Mouse (Mus musculus): ENCODE data around the gene Clp1. TPM values are rescaled to one million over a fixed set of nuclear protein-coding genes. Genes with fewer than 3 reads are reported as not detected.
A peak's percentile ranks its signal among the peaks of the same experiment; 100 is the strongest.
"Not testable (repeated sequence)": the region's sequence is repeated elsewhere in the genome, so short reads cannot be mapped to it uniquely, and the experiment has no call there.

Clp1 gene
- polyA plus RNA-seq, 1 experiment from 2014 or later, result 24.5 TPM

GRCm38 (mm10) chr2:84735346-84735920, 8.3 kb upstream of the Clp1 start:
- Histone ChIP-seq H3K36me3 (ENCODE audit: insufficient read depth, low read length) (no peaks in the 10 kb centered on the region), H3K9ac (ENCODE audit: low read depth, low read length) (no peak overlapping the region), H3K27ac (no peak overlapping the region), H3K9me3 (replicated peaks; ENCODE audit: low read length) (no peaks in the 10 kb centered on the region), H3K4me3 (replicated peaks; ENCODE audit: low read depth, low read length) (no peak overlapping the region), H3K4me2 (ENCODE audit: low read length) (peak overlapping the region; percentile 58), H3K27me3 (ENCODE audit: insufficient read depth, low read length) (no peaks in the 10 kb centered on the region), H3K4me1 (replicated peaks; ENCODE audit: insufficient read depth, low read length) (peaks cover 41% of the 10 kb centered on the region)
- peak; percentile 15 for DNase-seq (ENCODE audit: low spot score)
- TF ChIP-seq CTCF (IDR thresholded peaks at IDR 0.05; ENCODE audit: low read depth), result no peak
- ATAC-seq (replicated peaks; ENCODE audit: low FRiP score, low read depth), result no peak
- 20% methylated on average over 7 of the region's 7 CpGs for WGBS

- Histone ChIP-seq H3K4me1 (replicated peaks; ENCODE audit: insufficient read depth, low read length) (peaks cover 41% of the 10 kb centered on the region), H3K36me3 (ENCODE audit: insufficient read depth, low read length) (no peaks in the 10 kb centered on the region), H3K9me3 (replicated peaks; ENCODE audit: low read length) (no peaks in the 10 kb centered on the region), H3K4me2 (ENCODE audit: low read length) (peak overlapping the region; percentile 58), H3K4me3 (replicated peaks; ENCODE audit: low read depth, low read length) (peak overlapping the region; percentile 38), H3K27me3 (ENCODE audit: insufficient read depth, low read length) (no peaks in the 10 kb centered on the region), H3K9ac (ENCODE audit: low read depth, low read length) (peak overlapping the region; percentile 51), H3K27ac (no peak overlapping the region)
- no peak for ATAC-seq (replicated peaks; ENCODE audit: low FRiP score, low read depth)
- no peak for TF ChIP-seq CTCF (IDR thresholded peaks at IDR 0.05; ENCODE audit: low read depth)
- peak; percentile 22 for DNase-seq (ENCODE audit: low spot score)
- WGBS, result 0% methylated on average over 2 of the region's 2 CpGs
These were observed 7.8 kb upstream of the Clp1 start for GRCm38 (mm10) chr2:84734919-84735318.

GRCm38 (mm10) chr2:84734351-84734864, 7.3 kb upstream of the Clp1 start:
- DNase-seq (ENCODE audit: low spot score) (peak; percentile 41), ATAC-seq (replicated peaks; ENCODE audit: low FRiP score, low read depth) (no peak)
- no peaks in the 10 kb centered on the region for H3K27me3 ChIP-seq (ENCODE audit: insufficient read depth, low read length)
- under 1% methylated on average over 11 of the region's 11 CpGs for WGBS
- peak overlapping the region; percentile 58 for H3K4me2 ChIP-seq (ENCODE audit: low read length)
- no peaks in the 10 kb centered on the region for H3K36me3 ChIP-seq (ENCODE audit: insufficient read depth, low read length)
- H3K4me3 ChIP-seq (replicated peaks; ENCODE audit: low read depth, low read length), result peak overlapping the region; percentile 38
- no peak for TF ChIP-seq CTCF (IDR thresholded peaks at IDR 0.05; ENCODE audit: low read depth)
- H3K27ac ChIP-seq, result no peak overlapping the region
- H3K9ac ChIP-seq (ENCODE audit: low read depth, low read length), result peak overlapping the region; percentile 51
- no peaks in the 10 kb centered on the region for H3K9me3 ChIP-seq (replicated peaks; ENCODE audit: low read length)
- H3K4me1 ChIP-seq (replicated peaks; ENCODE audit: insufficient read depth, low read length), result peaks cover 39% of the 10 kb centered on the region

- H3K4me1 ChIP-seq (replicated peaks; ENCODE audit: insufficient read depth, low read length), result peaks cover 34% of the 10 kb centered on the region
These were observed 6.6 kb upstream of the Clp1 start, which contains the start of gene Ypel4 for GRCm38 (mm10) chr2:84733579-84734300. TSS of gene Ypel4 (plus strand) at chr2:84734058.

GRCm38 (mm10) chr2:84732394-84732793, 5.2 kb upstream of the Clp1 start:
- ATAC-seq (replicated peaks; ENCODE audit: low FRiP score, low read depth), result no peak
- TF ChIP-seq CTCF (IDR thresholded peaks at IDR 0.05; ENCODE audit: low read depth), result no peak

More at GRCm38 (mm10) chr2:84733579-84734300, 6.6 kb upstream of the Clp1 start, which contains the start of gene Ypel4:
- H3K9ac ChIP-seq (ENCODE audit: low read depth, low read length), result peak within 1 kb of the TSS; percentile 51
- DNase-seq (ENCODE audit: low spot score) (peak; percentile 55), ATAC-seq (replicated peaks; ENCODE audit: low FRiP score, low read depth) (peak; percentile 37; the same call in 1 of the 2 replicates)
- peak within 1 kb of the TSS; percentile 58 for H3K4me2 ChIP-seq (ENCODE audit: low read length)
- H3K27me3 ChIP-seq (ENCODE audit: insufficient read depth, low read length), result no peaks in the 10 kb centered on the region
- no peak for TF ChIP-seq CTCF (IDR thresholded peaks at IDR 0.05; ENCODE audit: low read depth)
- H3K36me3 ChIP-seq (ENCODE audit: insufficient read depth, low read length), result no peaks in the 10 kb centered on the region
- H3K27ac ChIP-seq, result no peak within 1 kb of the TSS
- no peaks in the 10 kb centered on the region for H3K9me3 ChIP-seq (replicated peaks; ENCODE audit: low read length)
- WGBS, result 3% methylated on average over 8 of the region's 8 CpGs
- H3K4me3 ChIP-seq (replicated peaks; ENCODE audit: low read depth, low read length), result peak within 1 kb of the TSS; percentile 38

GRCm38 (mm10) chr2:84731206-84731605, 4.1 kb upstream of the Clp1 start:
- Histone ChIP-seq H3K36me3 (ENCODE audit: insufficient read depth, low read length) (no peaks in the 10 kb centered on the region), H3K4me2 (ENCODE audit: low read length) (no peak overlapping the region), H3K9me3 (replicated peaks; ENCODE audit: low read length) (no peaks in the 10 kb centered on the region), H3K27me3 (ENCODE audit: insufficient read depth, low read length) (no peaks in the 10 kb centered on the region), H3K9ac (ENCODE audit: low read depth, low read length) (no peak overlapping the region), H3K4me1 (replicated peaks; ENCODE audit: insufficient read depth, low read length) (peaks cover 19% of the 10 kb centered on the region), H3K4me3 (replicated peaks; ENCODE audit: low read depth, low read length) (no peak overlapping the region), H3K27ac (no peak overlapping the region)
- DNase-seq (ENCODE audit: low spot score) (no peak), ATAC-seq (replicated peaks; ENCODE audit: low FRiP score, low read depth) (no peak)
- no peak for TF ChIP-seq CTCF (IDR thresholded peaks at IDR 0.05; ENCODE audit: low read depth)
- 77% methylated on average over 3 of the region's 3 CpGs for WGBS

More at GRCm38 (mm10) chr2:84732394-84732793, 5.2 kb upstream of the Clp1 start:
- Histone ChIP-seq H3K36me3 (ENCODE audit: insufficient read depth, low read length) (no peaks in the 10 kb centered on the region), H3K4me3 (replicated peaks; ENCODE audit: low read depth, low read length) (no peak overlapping the region), H3K9ac (ENCODE audit: low read depth, low read length) (no peak overlapping the region), H3K27ac (no peak overlapping the region), H3K9me3 (replicated peaks; ENCODE audit: low read length) (no peaks in the 10 kb centered on the region), H3K4me2 (ENCODE audit: low read length) (no peak overlapping the region), H3K4me1 (replicated peaks; ENCODE audit: insufficient read depth, low read length) (peaks cover 26% of the 10 kb centered on the region), H3K27me3 (ENCODE audit: insufficient read depth, low read length) (no peaks in the 10 kb centered on the region)
- 71% methylated on average over 1 of the region's 1 CpGs for WGBS
- no peak for DNase-seq (ENCODE audit: low spot score)

GRCm38 (mm10) chr2:84728191-84728590, 1.0 kb upstream of the Clp1 start:
- H3K4me3 ChIP-seq (replicated peaks; ENCODE audit: low read depth, low read length); H3K9ac ChIP-seq (ENCODE audit: low read depth, low read length); H3K4me1 ChIP-seq (replicated peaks; ENCODE audit: insufficient read depth, low read length); H3K27me3 ChIP-seq (ENCODE audit: insufficient read depth, low read length); H3K4me2 ChIP-seq (ENCODE audit: low read length); H3K27ac ChIP-seq; ATAC-seq (replicated peaks; ENCODE audit: low FRiP score, low read depth); H3K9me3 ChIP-seq (replicated peaks; ENCODE audit: low read length); DNase-seq (ENCODE audit: low spot score): not testable (repeated sequence)
- 92% methylated on average over 5 of the region's 5 CpGs for WGBS
- H3K36me3 ChIP-seq (ENCODE audit: insufficient read depth, low read length), result peaks cover 10% of the 10 kb centered on the region
